Mouse (Mus musculus) heart, adult 2 months (tissue): ENCODE data around the gene Necap1. TPM values are rescaled to one million over a fixed set of nuclear protein-coding genes. Genes with fewer than 3 reads are reported as not detected.
A peak's percentile ranks its signal among the peaks of the same experiment; 100 is the strongest.

Source experiments
- DNase-seq, 2 experiments: peaks; one replicate each; pipeline ENCODE4 v3.0.0; 2021
- H3K27ac ChIP-seq: fragments of 200-600 bp; 2 replicates; pipeline ENCODE4 v1.8.1; 2022
- H3K27me3 ChIP-seq: fragments of 200-500 bp; 2 replicates; pipeline ENCODE4 v1.6.1; 2012; ENCODE audit warnings: mild to moderate bottlenecking, low read length, inconsistent platforms, mixed read lengths; ENCODE audit not compliant: control insufficient read depth, insufficient read depth
- H3K36me3 ChIP-seq: fragments of 200-500 bp; 2 replicates; pipeline ENCODE4 v1.6.1; 2012; ENCODE audit warnings: low read length, inconsistent platforms; ENCODE audit not compliant: control insufficient read depth, insufficient read depth
- H3K4me1 ChIP-seq: fragments of 200-500 bp; 2 replicates; pipeline ENCODE4 v1.6.1; 2011; ENCODE audit warnings: low read length; ENCODE audit not compliant: control insufficient read depth, insufficient read depth
- H3K4me3 ChIP-seq: fragments of 200-600 bp; 2 replicates; pipeline ENCODE4 v1.8.1; 2022
- H3K79me2 ChIP-seq: fragments of 200-500 bp; replicated peaks from 2 replicates; pipeline ENCODE4 v1.6.1; 2012; ENCODE audit warnings: mild to moderate bottlenecking, inconsistent platforms, low read length, moderate library complexity, mixed read lengths; ENCODE audit not compliant: control insufficient read depth, insufficient read depth
- H3K9ac ChIP-seq: fragments of 200-500 bp; 2 replicates; pipeline ENCODE4 v1.6.1; 2012; ENCODE audit warnings: low read depth, mild to moderate bottlenecking, control low read depth, inconsistent platforms, low read length, mixed read lengths
- CTCF ChIP-seq: fragments of 200-600 bp; IDR thresholded peaks from 2 replicates; pipeline ENCODE4 v1.8.1; 2022; ENCODE audit warnings: antibody characterized with exemption, mild to moderate bottlenecking, moderate library complexity
- EP300 ChIP-seq: fragments of 200-500 bp; IDR thresholded peaks from 2 replicates; pipeline ENCODE4 v1.6.1; 2011; ENCODE audit warnings: low read depth, low read length, control low read depth; ENCODE audit not compliant: insufficient read depth
- POLR2A ChIP-seq: fragments of 200-500 bp; IDR thresholded peaks from 2 replicates; pipeline ENCODE4 v1.6.1; 2011; ENCODE audit warnings: mild to moderate bottlenecking, low read depth, low read length, control low read depth; ENCODE audit not compliant: insufficient read depth
- WGBS: fragments of 180-500 bp; shearing (Covaris S2); methylation state at CpG from one replicate; pipeline ENCODE4 v1.1.7; 2018; 5-methylcytosine and 5-hydroxymethylcytosine counted together
- intact Hi-C: fragments of 180-260 bp; cut with DNase I; formaldehyde crosslinking; loops from one replicate; pipeline ENCODE4 v1.15.1; 2025
- polyA plus RNA-seq: library from polyadenylated mRNA; depleted of rRNA; stranded (reverse); fragments of >200 nt; gene quantifications from 2 replicates; pipeline ENCODE4 v1.2.3, GENCODE M21; 2012
- total RNA-seq, 2 experiments: library from RNA; stranded (reverse); gene quantifications; 2 replicates each; pipeline ENCODE4 v1.2.3; 2021

Gene Necap1
- total and polyA plus RNA-seq, 3 experiments: 16.2 to 22.6 (median 20.7) TPM

- no peaks in the 10 kb centered on the region for H3K79me2 ChIP-seq
- peak; percentile 43 to 64 for DNase-seq
- TF ChIP-seq CTCF (peak; percentile 100), POLR2A (no peak), EP300 (no peak)
- no peak overlapping the region for H3K4me3 ChIP-seq
- no peaks in the 10 kb centered on the region for H3K4me1 ChIP-seq
- 63% methylated on average over 4 of the region's 4 CpGs for WGBS
- intact Hi-C loops: no loop called here
- no peak overlapping the region for H3K9ac ChIP-seq
- no peaks in the 10 kb centered on the region for H3K36me3 ChIP-seq
- H3K27me3 ChIP-seq: no peaks in the 10 kb centered on the region
- no peak overlapping the region for H3K27ac ChIP-seq
These were observed 39.9 kb upstream of the Necap1 start for GRCm38 (mm10) chr6:122834365-122834764.

GRCm38 (mm10) chr6:122836974-122837373 lies 37.3 kb upstream of the Necap1 start:
- H3K9ac ChIP-seq: no peak overlapping the region
- no peaks in the 10 kb centered on the region for H3K36me3 ChIP-seq
- H3K4me1 ChIP-seq: no peaks in the 10 kb centered on the region
- H3K4me3 ChIP-seq: no peak overlapping the region
- H3K27ac ChIP-seq: no peak overlapping the region
- TF ChIP-seq CTCF (peak; percentile 22; the same call in 1 of the 2 replicates), POLR2A (no peak), EP300 (no peak)
- WGBS: 98% methylated on average over 3 of the region's 3 CpGs
- no peaks in the 10 kb centered on the region for H3K79me2 ChIP-seq
- DNase-seq: no peak
- intact Hi-C loops: loop anchor here (2.0 kb wide), 1 partner anchor 32 kb away; no protein-coding TSS in a partner anchor
- H3K27me3 ChIP-seq: no peaks in the 10 kb centered on the region

- WGBS: 86% methylated on average over 5 of the region's 5 CpGs
- Histone ChIP-seq H3K4me1 (no peaks in the 10 kb centered on the region), H3K4me3 (no peak overlapping the region), H3K36me3 (no peaks in the 10 kb centered on the region), H3K79me2 (no peaks in the 10 kb centered on the region), H3K9ac (no peak overlapping the region), H3K27ac (no peak overlapping the region), H3K27me3 (no peaks in the 10 kb centered on the region)
- intact Hi-C loops: loop anchor here (2.0 kb wide), 1 partner anchor 33 kb away; no protein-coding TSS in a partner anchor
- no peak for TF ChIP-seq CTCF
- no peak for TF ChIP-seq EP300
- DNase-seq: no peak
These were observed 36.7 kb upstream of the Necap1 start for GRCm38 (mm10) chr6:122837539-122837938.

- Histone ChIP-seq H3K36me3 (no peaks in the 10 kb centered on the region), H3K4me3 (no peak overlapping the region), H3K27ac (no peak overlapping the region), H3K4me1 (no peaks in the 10 kb centered on the region), H3K9ac (no peak overlapping the region), H3K79me2 (no peaks in the 10 kb centered on the region), H3K27me3 (no peaks in the 10 kb centered on the region)
- intact Hi-C loops: no loop called here
- 89% methylated on average over 6 of the region's 6 CpGs for WGBS
- no peak for TF ChIP-seq EP300
- no peak for TF ChIP-seq CTCF
- TF ChIP-seq POLR2A: no peak
- no peak for DNase-seq
These were observed 30.5 kb upstream of the Necap1 start for GRCm38 (mm10) chr6:122843759-122844158.

- WGBS: 43% methylated on average over 2 of the region's 2 CpGs
- Histone ChIP-seq H3K4me3 (no peak overlapping the region), H3K4me1 (no peaks in the 10 kb centered on the region), H3K27ac (no peak overlapping the region), H3K9ac (no peak overlapping the region), H3K27me3 (no peaks in the 10 kb centered on the region), H3K79me2 (no peaks in the 10 kb centered on the region), H3K36me3 (no peaks in the 10 kb centered on the region)
- TF ChIP-seq CTCF: no peak
- no peak for TF ChIP-seq EP300
- no peak for TF ChIP-seq POLR2A
- intact Hi-C loops: no loop called here
- DNase-seq: peak in 1 of 2 experiments; percentile 26
These were observed 21.6 kb upstream of the Necap1 start for GRCm38 (mm10) chr6:122852696-122853095.

GRCm38 (mm10) chr6:122854552-122854951 lies 19.7 kb upstream of the Necap1 start:
- Histone ChIP-seq H3K27me3 (no peaks in the 10 kb centered on the region), H3K36me3 (no peaks in the 10 kb centered on the region), H3K9ac (no peak overlapping the region), H3K79me2 (no peaks in the 10 kb centered on the region), H3K4me1 (no peaks in the 10 kb centered on the region), H3K4me3 (no peak overlapping the region), H3K27ac (no peak overlapping the region; the same call in 1 of the 2 replicates)
- intact Hi-C loops: no loop called here
- peak in 1 of 2 experiments; percentile 44 for DNase-seq
- 75% methylated on average over 12 of the region's 12 CpGs for WGBS
- no peak for TF ChIP-seq POLR2A
- no peak for TF ChIP-seq EP300
- no peak for TF ChIP-seq CTCF
